Mouse (Mus musculus) retina, postnatal 7 days (tissue): ENCODE measurements around the gene Olfr1015.

ENCODE experiments used
- DNase-seq: peaks from one replicate; pipeline ENCODE4 v3.0.0-alpha.2; 2012; ENCODE audit warnings: low read depth, low spot score

The Olfr1015 gene

DNA sequence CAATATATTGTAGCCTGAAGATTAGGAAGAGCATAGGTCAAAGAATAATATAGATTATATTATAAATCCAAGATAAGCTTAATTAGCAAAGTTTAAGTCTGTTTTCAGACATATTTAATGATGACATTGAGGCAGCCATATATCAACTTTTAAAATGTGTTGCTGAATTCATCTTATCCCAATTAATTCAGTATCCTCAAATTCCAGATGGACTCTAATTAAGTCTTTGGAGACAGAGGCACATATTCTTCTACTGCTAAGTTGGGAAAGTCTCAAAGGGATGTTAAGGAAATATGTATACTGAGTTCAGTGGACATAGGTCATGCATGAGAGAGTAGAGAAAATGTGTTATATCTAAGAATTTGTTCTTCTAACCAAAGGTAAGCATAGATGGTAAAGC lies at the start of gene Olfr1015:
Gene Olfr1015, plus strand, starts transcription at position 301 of the 400 bp plus-strand sequence.
- DNase-seq: no peak

DNA sequence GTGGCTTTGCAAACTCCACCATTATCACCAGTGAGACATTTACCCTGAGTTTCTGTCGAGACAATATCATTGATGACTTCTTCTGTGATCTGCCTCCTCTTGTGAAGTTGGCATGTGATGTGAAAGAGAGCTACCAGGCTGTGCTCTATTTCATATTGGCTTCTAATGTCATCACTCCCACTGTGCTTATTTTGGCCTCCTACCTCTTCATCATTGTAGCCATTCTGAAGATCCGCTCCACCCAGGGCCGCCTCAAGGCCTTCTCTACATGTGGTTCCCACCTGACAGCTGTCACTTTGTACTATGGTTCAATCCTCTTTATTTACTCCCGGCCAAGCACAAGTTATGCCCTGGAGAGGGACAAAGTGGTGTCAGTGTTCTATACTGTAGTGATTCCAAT lies 28.0 kb upstream of the Olfr1015 start:
- DNase-seq: no peak

DNA sequence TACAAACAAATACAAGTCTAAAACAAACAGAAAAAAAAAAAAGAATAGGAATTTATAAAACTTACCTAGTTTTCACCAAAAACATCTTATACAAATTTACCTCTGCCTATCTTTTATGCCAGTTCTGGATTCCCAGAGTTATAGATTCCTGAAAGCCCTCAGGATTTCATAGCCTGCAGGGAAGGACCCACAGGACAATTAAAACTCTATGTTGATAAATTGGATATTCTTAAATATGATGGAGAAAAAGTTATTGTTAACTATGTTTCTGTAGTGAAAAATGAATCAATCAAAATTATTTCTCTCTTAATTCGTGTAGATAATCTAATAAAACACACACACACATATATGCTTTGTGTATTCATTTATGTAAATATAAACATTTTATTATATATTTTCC lies 19.2 kb upstream of the Olfr1015 start, which contains the start of gene Olfr1012:
Gene Olfr1012, minus strand, starts transcription at position 101 of the 400 bp plus-strand sequence.
- DNase-seq: no peak

DNA sequence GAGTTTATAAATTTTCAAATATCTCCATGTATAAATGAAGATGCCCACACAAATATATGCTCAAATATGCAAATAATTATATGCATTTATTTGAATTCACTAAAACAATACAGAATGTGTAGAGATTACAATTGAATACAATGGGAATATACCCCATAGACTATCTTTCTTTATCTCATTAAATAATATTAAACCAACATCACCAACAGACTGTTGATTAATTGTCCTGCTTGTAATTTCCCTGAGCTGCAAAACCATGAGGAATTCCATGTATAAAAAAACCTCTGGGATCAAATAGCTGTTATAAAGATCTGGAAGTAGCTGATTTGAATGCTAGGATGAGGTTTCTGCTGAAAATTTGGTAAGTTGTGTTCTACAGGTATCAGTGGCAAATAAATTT lies 15.0 kb upstream of the Olfr1015 start, which contains the start of gene Olfr1013:
Gene Olfr1013, plus strand, starts transcription at position 301 of the 400 bp plus-strand sequence.
- no peak for DNase-seq

DNA sequence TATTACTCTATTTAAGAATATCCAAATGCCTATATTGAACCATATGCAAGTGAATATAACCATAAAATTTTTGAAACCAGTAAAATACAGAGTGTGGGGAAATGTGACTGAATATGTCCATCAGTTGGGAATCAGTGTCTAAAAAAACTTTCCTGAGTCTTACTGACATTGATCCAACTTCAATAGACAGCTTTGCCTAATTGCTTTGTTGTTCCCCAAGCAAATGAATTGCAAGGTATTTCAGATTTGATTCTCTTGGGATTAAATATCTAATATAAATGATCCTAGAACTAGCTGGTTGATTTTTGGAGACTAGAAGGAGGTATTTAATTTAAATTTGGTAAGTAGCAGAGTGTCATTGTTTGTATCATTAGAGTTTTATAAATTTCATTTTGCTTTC lies 9.4 kb upstream of the Olfr1015 start, which contains the start of gene Olfr1014:
Gene Olfr1014, plus strand, starts transcription at position 301 of the 400 bp plus-strand sequence.
- no peak for DNase-seq

DNA sequence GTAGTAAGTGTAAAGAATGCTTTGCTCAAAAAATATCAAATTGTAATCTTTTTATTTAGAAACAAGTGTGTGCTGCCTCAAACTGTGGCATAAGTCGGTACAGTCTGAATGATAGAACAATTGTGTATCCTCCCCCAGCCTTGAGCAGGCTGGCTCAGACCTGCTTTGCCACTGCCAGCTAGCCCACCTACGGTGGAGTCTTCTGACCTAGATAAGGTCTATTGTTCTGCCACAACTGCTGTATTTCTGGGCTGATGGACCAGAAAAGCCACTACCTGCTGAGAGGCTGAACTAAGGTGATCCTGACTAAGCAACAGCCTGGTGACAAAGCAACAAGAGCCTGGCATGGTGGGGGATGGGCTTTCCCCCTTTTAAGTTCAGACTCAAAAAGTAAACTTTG lies 10.5 kb downstream of the Olfr1015 start:
- DNase-seq: no peak

DNA sequence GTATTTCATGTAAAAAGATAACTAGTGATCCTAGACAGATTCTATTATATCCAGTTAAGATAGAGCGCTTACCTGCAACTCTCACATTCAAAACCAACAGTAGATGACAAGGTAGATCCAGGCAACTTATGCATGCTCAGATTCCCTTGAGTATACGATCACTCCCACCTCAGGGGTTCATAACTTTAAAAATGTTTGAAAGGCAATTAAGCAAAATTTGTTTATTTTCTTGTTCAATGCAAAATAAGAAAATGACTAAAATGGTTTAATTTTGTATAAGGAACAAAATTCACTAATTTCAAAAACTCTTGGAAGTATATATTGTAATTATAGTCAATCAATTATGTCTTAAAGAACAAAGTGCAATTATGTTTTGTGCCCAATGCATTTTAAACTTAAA lies 20.6 kb downstream of the Olfr1015 start, which contains the start of gene Olfr1016:
Gene Olfr1016, minus strand, starts transcription at position 101 of the 400 bp plus-strand sequence.
- no peak for DNase-seq

DNA sequence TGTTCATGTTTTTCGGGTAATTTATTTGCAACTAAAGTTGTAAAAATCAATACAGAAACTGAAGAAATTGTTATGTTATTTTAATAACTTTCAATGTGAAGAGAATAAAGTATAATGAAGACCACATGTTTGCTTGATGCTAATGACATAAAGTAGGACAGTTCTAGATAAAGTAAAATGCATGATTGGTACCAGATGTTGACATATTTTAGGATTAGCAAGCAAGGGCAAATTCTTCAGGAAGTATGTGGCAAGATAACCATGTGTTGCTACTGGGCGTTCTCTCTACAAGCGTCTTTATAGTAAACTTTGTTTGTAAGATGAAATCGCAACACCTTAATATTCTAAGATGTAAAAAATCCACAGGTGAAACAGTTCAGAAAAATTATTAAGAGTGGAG lies 22.7 kb downstream of the Olfr1015 start:
- DNase-seq: no peak

DNA sequence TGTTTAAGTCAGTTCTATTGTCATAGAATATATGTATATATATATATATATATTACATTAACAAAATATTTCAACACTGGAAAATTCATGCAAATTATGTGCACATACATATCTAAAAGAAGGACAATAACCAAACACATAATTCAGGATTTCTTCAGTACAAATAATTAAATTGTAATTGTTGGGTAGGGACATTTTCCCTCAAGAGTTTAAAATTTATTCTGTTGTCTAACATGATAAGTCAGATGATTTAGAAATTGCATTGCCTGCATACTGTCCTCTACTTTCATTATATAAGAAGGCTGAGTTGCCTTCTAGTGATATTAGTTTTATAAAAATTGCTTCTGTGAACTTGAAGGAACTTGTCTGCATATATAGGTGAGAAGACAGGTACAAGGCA lies 36.4 kb downstream of the Olfr1015 start, which contains the start of gene Olfr1018:
Gene Olfr1018, plus strand, starts transcription at position 301 of the 400 bp plus-strand sequence.
- no peak for DNase-seq
